Comparison of ENCODE assay signal across 16 mouse cellular contexts in the genomic region with DNA sequence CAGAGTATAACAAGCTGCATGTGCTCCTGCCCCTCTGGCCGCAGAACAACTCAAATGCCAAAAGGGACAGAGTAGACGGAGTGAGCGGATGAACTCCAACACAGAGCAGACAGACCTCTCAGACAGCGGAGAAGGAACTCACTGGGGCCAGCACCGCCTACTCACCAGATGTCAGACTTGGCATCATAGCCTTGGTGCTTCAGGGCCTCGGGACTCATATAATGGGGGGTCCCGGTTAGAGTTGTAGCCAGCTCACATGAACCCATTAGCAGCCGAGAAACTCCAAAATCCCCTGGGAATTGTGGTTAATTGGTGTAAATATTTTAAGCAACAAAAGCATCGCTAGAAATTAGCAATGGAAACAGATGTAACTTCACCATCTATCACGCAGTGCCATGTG.
A peak's percentile ranks its signal among the peaks of the same experiment; 100 is the strongest.
DNase-seq lines count a peak whose midpoint lies in the region; ATAC-seq lines count a peak whose summit lies in the region.
"Had no signal": no experiment of that assay in that cellular context is flagged by ENCODE, and none has a peak within 500 bp of the region (broad histone marks: within the 10 kb centered on the region; RNA-seq: fewer than 3 reads in every experiment).

No protein-coding gene starts in this region.

- no peak overlapping the region for H3K4me2 ChIP-seq in forebrain, embryonic 13.5 days
- H3K4me2 ChIP-seq in forebrain, embryonic 12.5 days = no peak overlapping the region
- no peak overlapping the region for H3K4me2 ChIP-seq in neural tube, embryonic 14.5 days (ENCODE audit: low read depth, low read length)
- H3K4me2 ChIP-seq: embryonic facial prominence, embryonic 15.5 days; heart, embryonic 15.5 days had no signal

- H3K27ac ChIP-seq in forebrain, embryonic 13.5 days = no peak overlapping the region
- H3K27ac ChIP-seq in forebrain, embryonic 12.5 days = no peak overlapping the region
- 0 out of 2 replicates have a peak overlapping the region, but pooled peaks have one; percentile 28 for H3K27ac ChIP-seq in neural tube, embryonic 14.5 days (ENCODE audit: low read depth, low read length)
- H3K27ac ChIP-seq: embryonic facial prominence, embryonic 15.5 days; gastrocnemius, adult 2 months; heart, embryonic 15.5 days; midbrain, embryonic 10.5 days had no signal

- no peaks in the 10 kb centered on the region for H3K27me3 ChIP-seq in forebrain, embryonic 13.5 days
- H3K27me3 ChIP-seq in forebrain, embryonic 12.5 days = no peaks in the 10 kb centered on the region
- no peaks in the 10 kb centered on the region for H3K27me3 ChIP-seq in neural tube, embryonic 14.5 days (ENCODE audit: control insufficient read depth, insufficient read depth, low read length)
- H3K27me3 ChIP-seq: embryonic facial prominence, embryonic 15.5 days; heart, embryonic 15.5 days had no signal

- peaks cover 17% of the 10 kb centered on the region for H3K4me1 ChIP-seq in forebrain, embryonic 13.5 days
- H3K4me1 ChIP-seq in forebrain, embryonic 12.5 days = no peaks in the 10 kb centered on the region
- peaks cover 5% of the 10 kb centered on the region; the same call in 1 of the 2 replicates for H3K4me1 ChIP-seq in neural tube, embryonic 14.5 days (ENCODE audit: control insufficient read depth, insufficient read depth, low read length)
- H3K4me1 ChIP-seq: embryonic facial prominence, embryonic 15.5 days; heart, embryonic 15.5 days had no signal

- no peak overlapping the region for H3K4me3 ChIP-seq in forebrain, embryonic 13.5 days
- no peak overlapping the region for H3K4me3 ChIP-seq in forebrain, embryonic 12.5 days (replicated peaks)
- H3K4me3 ChIP-seq in neural tube, embryonic 14.5 days (ENCODE audit: low read depth, low read length) = no peak overlapping the region
- H3K4me3 ChIP-seq: embryonic facial prominence, embryonic 15.5 days; gastrocnemius, adult 2 months; heart, embryonic 15.5 days; midbrain, embryonic 10.5 days had no signal

- H3K36me3 ChIP-seq in forebrain, embryonic 13.5 days (ENCODE audit: poor library complexity, severe bottlenecking) = no peaks in the 10 kb centered on the region
- no peaks in the 10 kb centered on the region for H3K36me3 ChIP-seq in forebrain, embryonic 12.5 days (replicated peaks)
- H3K36me3 ChIP-seq in neural tube, embryonic 14.5 days (ENCODE audit: control insufficient read depth, insufficient read depth, low read length) = no peaks in the 10 kb centered on the region
- H3K36me3 ChIP-seq: embryonic facial prominence, embryonic 15.5 days; heart, embryonic 15.5 days; midbrain, embryonic 10.5 days had no signal

- H3K9ac ChIP-seq in forebrain, embryonic 13.5 days = no peak overlapping the region
- no peak overlapping the region for H3K9ac ChIP-seq in forebrain, embryonic 12.5 days
- no peak overlapping the region for H3K9ac ChIP-seq in neural tube, embryonic 14.5 days (replicated peaks; ENCODE audit: low read depth, low read length)
- H3K9ac ChIP-seq: embryonic facial prominence, embryonic 15.5 days; heart, embryonic 15.5 days; liver, postnatal 0 days had no signal

- H3K9me3 ChIP-seq in forebrain, embryonic 13.5 days (replicated peaks) = no peaks in the 10 kb centered on the region
- no peaks in the 10 kb centered on the region for H3K9me3 ChIP-seq in forebrain, embryonic 12.5 days
- no peaks in the 10 kb centered on the region for H3K9me3 ChIP-seq in neural tube, embryonic 14.5 days (ENCODE audit: control insufficient read depth, low read length)
- H3K9me3 ChIP-seq: embryonic facial prominence, embryonic 15.5 days; heart, embryonic 15.5 days; midbrain, embryonic 10.5 days had no signal

- ATAC-seq in forebrain, embryonic 13.5 days = peak; percentile 57; the same call in 1 of the 2 replicates
- no peak; the same call in 1 of the 2 replicates for ATAC-seq in forebrain, embryonic 12.5 days (ENCODE audit: low FRiP score)
- peak; percentile 66 for ATAC-seq in neural tube, embryonic 14.5 days (ENCODE audit: low read depth)
- ATAC-seq: liver, postnatal 0 days had no signal

- DNase-seq in layer of hippocampus, postnatal 14 days (ENCODE audit: low spot score in 2 of 2) = peak; percentile 10 to 13
- DNase-seq in layer of hippocampus, adult 9-11 months = no peak
- peak; percentile 29 for DNase-seq in brain, adult 2 months (ENCODE audit: low read depth, low spot score)
- DNase-seq in heart, adult 18-20 months = no peak
- no peak for DNase-seq in kidney, postnatal 4 days
- DNase-seq: adrenal gland, postnatal 10 days; cerebellum, adult 2 months; gastrocnemius, adult 2 months; liver; liver, postnatal 0 days had no signal

- WGBS in forebrain, embryonic 13.5 days = 60% methylated on average over 10 of the region's 10 CpGs
- WGBS in forebrain, embryonic 12.5 days = 75% methylated on average over 10 of the region's 10 CpGs
- 46% methylated on average over 10 of the region's 10 CpGs for WGBS in neural tube, embryonic 14.5 days

Comparison
In these comparisons a context has a peak if more than half of its experiments do, and no peak if none do; other contexts are left out.
1. DNase-seq: peak in layer of hippocampus, postnatal 14 days (2 of 2) and brain, adult 2 months (single experiment); none in layer of hippocampus, adult 9-11 months (single experiment), heart, adult 18-20 months (0 of 2) and kidney, postnatal 4 days (0 of 2).